Mouse (Mus musculus) thymus, adult 2 months (tissue): ENCODE measurements around the gene Haus8.

ENCODE experiments used
- CTCF ChIP-seq: fragments of 200-500 bp; IDR thresholded peaks from 2 replicates; pipeline ENCODE4 v1.5.1; 2012; ENCODE audit warnings: mild to moderate bottlenecking, control low read depth, low read length, moderate library complexity, borderline replicate concordance; ENCODE audit not compliant: control insufficient read depth, poor library complexity, insufficient read depth; ENCODE audit errors: extremely low read depth
- POLR2A ChIP-seq: fragments of 200-500 bp; IDR thresholded peaks from 2 replicates; pipeline ENCODE4 v1.6.1; 2012; ENCODE audit warnings: mild to moderate bottlenecking, low read length, control low read depth, moderate library complexity; ENCODE audit not compliant: control insufficient read depth, poor library complexity, insufficient read depth; ENCODE audit errors: extremely low read depth

- TF ChIP-seq CTCF (no peak), POLR2A (no peak)
Measured at GRCm38 (mm10) chr8:71267690-71268089, 5.0 kb downstream of the Haus8 start.
